Mouse (Mus musculus) urinary bladder, postnatal 14 days (tissue): ENCODE measurements around the gene Gm6309.
"Not testable (repeated sequence)": the region's sequence is repeated elsewhere in the genome, so short reads cannot be mapped to it uniquely, and the experiment has no call there.

ENCODE experiments used
- DNase-seq: peaks from one replicate; pipeline ENCODE4 v3.0.0; 2021; ENCODE audit warnings: low spot score

Gm6309 gene

GRCm38 (mm10) chr5:146170621-146171020, at the start of gene Gm6309:
TSS of gene Gm6309 (minus strand) at chr5:146170721.
- DNase-seq = not testable (repeated sequence)

- DNase-seq = no peak
Observed at GRCm38 (mm10) chr5:146205537-146205936, 35.0 kb upstream of the Gm6309 start.

GRCm38 (mm10) chr5:146203921-146204320, 33.4 kb upstream of the Gm6309 start:
- no peak for DNase-seq

GRCm38 (mm10) chr5:146200580-146200979, 30.1 kb upstream of the Gm6309 start:
- no peak for DNase-seq

- no peak for DNase-seq
Observed at GRCm38 (mm10) chr5:146199540-146199939, 29.0 kb upstream of the Gm6309 start.

- DNase-seq = no peak
Observed at GRCm38 (mm10) chr5:146199073-146199472, 28.6 kb upstream of the Gm6309 start.

- no peak for DNase-seq
Observed at GRCm38 (mm10) chr5:146193360-146193759, 22.8 kb upstream of the Gm6309 start.

- no peak for DNase-seq
Observed at GRCm38 (mm10) chr5:146190501-146191269, 20.2 kb upstream of the Gm6309 start.

- no peak for DNase-seq
Observed at GRCm38 (mm10) chr5:146190093-146190492, 19.6 kb upstream of the Gm6309 start.

- no peak for DNase-seq
Observed at GRCm38 (mm10) chr5:146188712-146189111, 18.2 kb upstream of the Gm6309 start.

GRCm38 (mm10) chr5:146188144-146188543, 17.6 kb upstream of the Gm6309 start:
- DNase-seq = no peak

GRCm38 (mm10) chr5:146187441-146187840, 16.9 kb upstream of the Gm6309 start:
- DNase-seq = peak; percentile 59

- DNase-seq = not testable (repeated sequence)
Observed at GRCm38 (mm10) chr5:146185204-146185603, 14.7 kb upstream of the Gm6309 start, which contains the start of gene 1700001J03Rik. TSS of gene 1700001J03Rik (minus strand) at chr5:146185304.

GRCm38 (mm10) chr5:146172744-146173143, 2.2 kb upstream of the Gm6309 start:
- DNase-seq = not testable (repeated sequence)

- not testable (repeated sequence) for DNase-seq
Observed at GRCm38 (mm10) chr5:146160439-146160838, 10.1 kb downstream of the Gm6309 start, which contains the start of gene Gm5565. TSS of gene Gm5565 (minus strand) at chr5:146160539.

GRCm38 (mm10) chr5:146158326-146158725, 12.2 kb downstream of the Gm6309 start:
- not testable (repeated sequence) for DNase-seq

GRCm38 (mm10) chr5:146150454-146150853, 20.1 kb downstream of the Gm6309 start:
- DNase-seq = no peak

GRCm38 (mm10) chr5:146147903-146148302, 22.6 kb downstream of the Gm6309 start:
- DNase-seq = no peak
